Mouse (Mus musculus) 3134 (cell line): ENCODE data around the gene Vps13d.
A peak's percentile ranks its signal among the peaks of the same experiment; 100 is the strongest.

ENCODE experiments used
- DNase-seq: peaks from one replicate; pipeline ENCODE4 v3.0.0-alpha.2; 2011; ENCODE audit warnings: low spot score; ENCODE audit not compliant: insufficient read length; ENCODE audit errors: extremely low read depth

Vps13d gene

DNA sequence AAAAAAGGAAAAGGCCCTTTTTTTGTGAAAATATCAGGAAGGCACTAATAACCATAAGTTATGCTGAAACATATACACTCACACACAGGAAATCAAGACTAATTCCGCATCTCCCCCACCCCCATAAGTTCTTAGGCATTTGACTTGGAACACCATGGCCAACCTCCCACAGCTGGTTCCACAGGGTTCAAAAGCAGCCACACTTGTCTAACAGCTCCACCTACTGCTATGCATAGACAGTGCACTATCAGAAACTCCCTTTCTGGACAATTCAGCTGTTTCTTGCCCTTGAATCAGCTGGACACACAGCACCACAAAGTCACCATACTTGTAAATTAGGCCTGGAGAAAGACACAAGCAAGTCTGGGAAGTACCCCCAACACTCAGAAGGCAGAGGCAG lies 33.6 kb downstream of the Vps13d start:
- DNase-seq = no peak

DNA sequence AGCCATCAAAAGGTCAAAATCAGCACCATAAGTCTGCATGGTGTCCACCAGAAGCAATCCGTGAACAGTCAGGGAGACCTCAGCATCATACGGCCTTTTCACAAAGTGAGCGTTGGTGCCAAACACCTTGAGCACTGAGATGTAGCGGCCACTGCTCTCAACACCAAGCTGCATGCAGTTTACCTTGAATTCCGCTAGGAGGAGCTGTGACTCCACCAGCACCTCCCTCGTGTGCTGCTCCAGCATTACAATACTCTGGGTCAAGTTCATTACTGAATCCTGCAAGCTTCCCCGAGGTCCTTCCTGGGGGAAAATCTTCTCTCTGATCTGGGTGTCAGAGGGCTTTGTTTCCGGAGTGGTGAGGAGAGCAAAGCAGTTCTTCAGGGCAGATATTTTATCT lies 38.8 kb downstream of the Vps13d start:
- DNase-seq = peak; percentile 10

DNA sequence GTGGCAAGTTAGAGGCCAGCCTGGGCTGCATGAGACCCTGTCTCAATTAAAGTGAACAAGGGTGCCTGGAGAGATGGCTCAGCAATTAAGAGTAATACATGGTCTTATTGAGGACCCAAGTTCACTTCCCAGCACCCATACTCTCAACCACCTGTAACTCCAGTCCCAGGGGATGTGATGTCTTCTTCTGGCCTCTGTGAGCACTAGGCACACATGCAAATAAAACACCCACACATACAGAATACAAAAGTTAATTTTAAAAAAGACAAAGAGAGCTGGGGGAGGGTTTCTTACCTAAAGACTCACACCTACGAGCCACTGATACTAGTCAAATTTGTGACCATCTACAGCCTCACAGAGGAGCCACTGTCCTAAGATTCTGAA lies 43.7 kb downstream of the Vps13d start:
- DNase-seq = no peak

DNA sequence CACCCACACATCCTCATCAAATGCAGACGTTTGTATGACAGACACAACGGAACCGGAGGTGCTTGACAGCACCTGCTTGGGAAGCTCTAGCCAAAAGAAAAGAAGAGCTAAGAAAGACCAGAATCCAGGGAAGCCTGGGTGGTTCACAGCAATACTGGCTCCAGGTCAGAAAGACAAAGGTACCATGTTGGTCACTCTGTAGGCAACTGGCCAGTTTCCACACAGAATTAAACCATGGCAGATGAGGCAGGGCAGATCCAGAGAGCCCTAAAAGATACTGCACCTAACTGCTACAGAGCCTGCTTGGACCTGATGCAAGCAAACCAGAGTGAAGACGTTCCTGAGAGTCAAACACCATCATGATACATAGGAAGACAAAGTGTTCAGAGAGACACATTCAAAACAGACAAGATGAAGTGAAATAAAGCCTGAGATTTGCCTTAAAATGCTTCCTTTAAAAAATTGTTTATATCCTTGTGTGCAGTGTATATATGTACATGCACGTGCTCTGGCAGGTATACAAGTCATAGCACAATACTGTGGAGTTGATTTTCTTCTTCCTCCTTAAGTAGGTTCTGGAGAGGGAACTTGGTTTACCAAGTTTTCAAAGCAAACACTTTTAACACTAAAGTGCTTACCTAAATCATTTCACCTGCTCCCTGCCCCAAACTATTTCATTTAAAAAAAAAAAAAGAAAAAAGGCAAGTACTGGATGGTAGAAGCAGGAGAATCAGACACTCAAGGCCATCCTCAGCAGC lies 44.3 kb downstream of the Vps13d start:
- no peak for DNase-seq

DNA sequence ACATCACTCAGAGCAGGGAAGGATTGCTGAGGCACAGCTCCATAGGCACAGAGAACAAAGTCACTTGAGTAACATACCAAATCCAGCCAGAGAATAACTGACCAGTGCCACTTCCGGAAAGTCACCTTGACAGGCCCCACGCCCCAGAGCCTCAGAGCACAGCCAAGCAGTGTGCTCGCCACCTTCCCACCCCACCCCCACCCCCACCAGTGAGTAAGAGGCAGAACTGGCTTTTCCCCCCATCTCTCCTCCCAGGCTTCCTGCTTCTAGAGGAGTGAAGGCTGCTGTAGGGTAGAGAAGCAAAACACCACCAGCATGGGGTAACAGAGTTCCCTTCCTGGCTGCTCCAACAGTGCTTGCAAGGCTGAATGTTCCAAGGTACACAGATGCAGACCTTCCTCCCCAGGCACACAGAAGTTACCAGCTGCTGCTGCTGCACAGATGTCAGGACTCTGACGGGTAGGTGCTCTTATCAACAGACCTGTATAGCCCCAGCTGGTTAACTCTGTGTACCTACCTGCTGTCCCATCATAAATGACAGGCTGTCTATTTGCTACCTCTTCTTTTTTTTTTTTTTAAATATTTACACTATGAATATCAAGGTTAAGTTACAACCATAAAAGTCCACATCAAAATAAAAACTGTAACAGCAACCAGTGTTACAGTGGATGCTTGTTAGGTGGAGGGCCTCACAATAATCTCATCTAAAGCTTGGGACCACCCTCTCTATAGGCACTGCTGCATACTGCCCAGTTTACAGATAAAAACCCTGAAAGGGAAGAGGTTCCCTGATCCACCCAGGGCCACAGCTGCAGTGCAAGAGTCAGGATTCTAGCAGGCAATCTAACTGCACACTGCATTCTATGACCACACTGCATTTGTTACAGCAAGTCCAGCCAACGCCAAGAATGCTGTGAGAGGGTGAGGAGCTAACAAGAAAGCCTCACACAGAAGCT lies 47.5 kb downstream of the Vps13d start:
- no peak for DNase-seq

DNA sequence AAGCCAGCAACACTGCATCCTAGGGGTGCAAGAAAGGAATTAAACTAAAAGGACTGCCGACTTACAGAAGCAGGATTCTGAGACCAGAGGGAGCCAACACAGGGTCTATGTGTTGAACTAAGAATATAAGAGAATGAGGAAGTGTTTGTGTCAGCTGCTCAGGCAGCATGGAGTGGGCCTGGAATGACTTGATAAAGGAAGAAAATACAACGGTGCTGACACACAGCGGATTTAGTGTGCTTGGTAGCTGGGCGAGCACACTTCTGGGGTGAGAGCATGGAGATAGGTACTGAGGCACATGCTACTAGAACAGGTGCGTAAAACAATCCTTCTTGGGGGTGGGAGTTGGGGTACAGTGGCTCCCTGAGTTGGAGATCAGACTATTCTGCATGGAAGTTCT lies 51.3 kb downstream of the Vps13d start:
- no peak for DNase-seq

DNA sequence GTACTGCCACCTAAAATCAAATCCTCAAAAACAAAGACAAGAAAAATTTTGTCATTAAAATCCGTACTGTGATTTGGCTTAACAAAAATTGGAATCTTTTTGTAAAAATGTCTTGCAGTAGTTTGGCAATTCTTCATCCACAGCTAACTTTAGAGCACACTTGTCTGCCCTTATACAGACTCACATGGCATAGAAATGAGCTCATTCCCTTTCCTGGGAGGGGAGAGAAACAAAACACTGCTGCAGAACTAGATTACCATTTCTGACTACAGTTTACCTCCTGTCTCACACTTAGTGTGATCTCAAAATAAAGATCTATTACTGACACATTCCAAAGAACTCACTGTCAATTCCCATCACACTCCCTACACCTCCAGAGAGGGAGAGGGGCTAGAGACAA lies 58.1 kb downstream of the Vps13d start:
- no peak for DNase-seq

DNA sequence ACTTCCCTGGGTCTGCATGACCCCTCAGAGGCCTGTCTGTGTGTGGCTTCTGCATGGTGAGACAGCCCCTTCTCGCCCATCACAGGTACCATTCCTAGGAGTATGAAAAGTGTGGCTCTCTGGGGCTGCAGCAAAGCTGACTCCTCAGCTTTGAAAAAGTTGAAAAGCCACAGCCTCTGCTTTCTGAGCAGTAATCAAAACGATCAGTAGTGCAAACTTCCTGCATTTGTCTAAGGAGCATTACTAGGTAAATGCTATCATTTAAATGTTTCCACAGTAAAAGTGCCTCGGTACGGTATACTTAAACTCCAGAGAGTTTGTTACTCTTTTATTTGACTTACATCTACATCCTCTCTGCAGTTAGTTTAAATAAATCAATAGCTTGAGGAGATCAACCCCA lies 59.3 kb downstream of the Vps13d start:
- DNase-seq = no peak

DNA sequence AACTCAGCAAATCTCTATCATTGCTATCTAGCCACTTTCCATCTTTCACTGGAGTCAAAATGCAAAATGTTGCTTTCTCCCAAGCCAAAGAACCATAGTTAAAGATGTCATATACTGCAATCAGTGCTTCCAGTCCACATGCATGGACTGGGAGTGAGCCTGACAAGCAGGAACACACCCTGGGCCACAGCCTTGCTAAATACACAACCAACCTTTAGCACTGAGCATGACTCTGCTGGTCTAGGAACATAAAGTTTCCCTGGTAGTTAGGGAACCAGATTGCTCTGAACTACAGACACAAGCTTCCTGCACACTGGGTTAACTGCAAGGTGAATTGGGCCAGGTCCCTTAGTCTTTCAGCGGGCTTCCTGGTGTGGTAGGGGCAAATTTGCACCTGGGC lies 64.0 kb downstream of the Vps13d start:
- no peak for DNase-seq

DNA sequence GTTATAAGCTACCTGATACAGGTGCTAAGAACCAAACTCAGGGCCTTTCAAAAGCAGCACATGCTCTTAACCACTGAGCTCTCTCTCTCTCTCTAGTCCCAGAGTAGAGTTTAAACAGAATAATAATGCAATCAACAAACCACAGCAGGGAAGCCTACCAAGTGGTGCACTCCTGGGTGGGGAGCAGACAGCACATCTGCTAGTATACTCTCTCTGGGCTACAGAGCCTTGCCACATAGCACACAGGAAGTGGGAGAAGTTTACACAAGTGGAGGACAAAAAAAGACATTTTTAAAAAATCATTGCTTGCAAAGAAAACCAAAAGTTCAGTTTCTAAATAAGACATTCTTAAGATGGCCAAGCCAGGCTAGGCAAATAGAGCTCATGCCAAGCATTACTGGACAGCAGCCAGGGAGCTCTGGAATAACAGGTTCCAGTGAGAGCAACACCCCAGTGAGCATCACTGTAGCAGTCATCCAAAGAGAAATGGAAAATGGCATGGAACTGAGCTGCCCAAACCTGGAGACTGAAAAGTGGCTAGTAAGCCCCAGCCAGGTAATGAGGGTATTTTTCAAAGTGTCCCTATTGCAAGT lies 64.8 kb downstream of the Vps13d start:
- DNase-seq = no peak

DNA sequence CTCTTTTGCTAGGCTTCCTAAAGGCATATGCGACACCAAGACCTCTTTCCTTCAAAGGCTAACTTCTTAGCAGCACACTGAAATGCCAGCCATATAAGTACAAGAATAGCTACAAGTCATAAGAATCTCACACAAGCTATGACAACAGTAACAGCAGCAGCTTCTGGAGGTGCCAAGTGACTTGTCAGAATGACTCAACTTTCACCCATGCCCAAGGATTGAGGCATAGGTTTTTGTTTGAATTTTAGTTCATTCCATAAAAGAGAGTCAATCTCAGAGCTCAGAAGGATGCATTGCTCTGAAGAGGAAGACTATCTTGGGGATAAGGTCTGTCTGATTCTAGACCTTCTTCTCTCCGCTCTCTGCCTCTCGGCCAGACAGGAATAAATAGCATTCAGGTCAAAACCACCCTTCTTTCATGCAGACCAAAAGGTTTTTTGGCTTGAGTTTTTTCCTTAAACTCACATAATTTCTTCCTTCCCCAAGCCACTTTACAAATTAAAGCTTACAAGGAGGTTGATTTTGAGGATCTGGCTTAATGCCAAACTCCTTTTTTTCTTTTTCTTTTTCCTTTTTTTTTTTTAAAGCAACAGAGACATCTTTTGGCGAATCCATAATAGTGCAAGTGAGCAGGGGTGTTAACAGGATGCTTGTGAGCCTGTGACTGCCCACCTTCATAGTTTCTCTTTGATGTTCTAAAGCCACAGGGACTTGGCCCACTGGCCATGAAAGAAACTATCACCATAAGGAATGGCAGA lies 69.2 kb downstream of the Vps13d start:
- peak; percentile 12 for DNase-seq

DNA sequence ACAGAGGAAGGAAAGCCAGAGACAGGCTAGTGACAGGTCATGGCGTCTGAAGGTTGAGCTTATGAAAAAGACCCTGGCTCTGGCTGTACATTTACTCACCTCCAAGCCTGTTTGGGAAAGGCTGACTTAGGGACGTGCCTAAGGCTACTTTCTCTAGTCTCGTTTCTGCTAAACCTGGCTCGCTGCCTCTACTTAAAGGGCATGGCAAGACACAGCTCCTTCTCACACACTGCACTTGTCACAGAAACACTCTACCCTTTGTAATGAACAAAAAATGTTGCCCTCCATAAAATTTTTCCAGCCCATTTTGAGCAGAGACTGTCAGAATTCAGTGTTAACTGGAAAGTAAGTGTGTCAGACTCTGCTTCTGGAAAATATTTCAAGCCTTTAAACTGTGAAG lies 70.4 kb downstream of the Vps13d start:
- DNase-seq = no peak

DNA sequence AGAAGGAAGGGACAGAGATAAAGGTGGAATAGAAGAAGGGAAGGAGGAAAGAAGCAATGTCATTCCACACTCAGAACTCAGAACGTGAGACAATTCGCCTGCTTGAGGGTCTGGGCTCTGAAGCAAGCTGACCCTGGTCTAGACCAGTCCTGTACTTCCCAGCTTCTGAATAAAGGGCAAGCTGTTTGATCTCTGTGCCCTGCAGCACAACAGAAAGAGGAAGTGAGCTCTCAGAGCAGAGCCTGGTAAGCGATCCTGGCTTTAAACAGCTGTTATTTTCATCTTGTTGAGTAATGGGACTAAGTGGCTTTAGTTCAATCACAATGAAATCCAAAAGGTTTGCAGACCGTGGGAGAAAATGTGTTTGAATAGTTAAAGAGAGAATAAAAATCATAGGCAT lies 83.2 kb downstream of the Vps13d start:
- no peak for DNase-seq

DNA sequence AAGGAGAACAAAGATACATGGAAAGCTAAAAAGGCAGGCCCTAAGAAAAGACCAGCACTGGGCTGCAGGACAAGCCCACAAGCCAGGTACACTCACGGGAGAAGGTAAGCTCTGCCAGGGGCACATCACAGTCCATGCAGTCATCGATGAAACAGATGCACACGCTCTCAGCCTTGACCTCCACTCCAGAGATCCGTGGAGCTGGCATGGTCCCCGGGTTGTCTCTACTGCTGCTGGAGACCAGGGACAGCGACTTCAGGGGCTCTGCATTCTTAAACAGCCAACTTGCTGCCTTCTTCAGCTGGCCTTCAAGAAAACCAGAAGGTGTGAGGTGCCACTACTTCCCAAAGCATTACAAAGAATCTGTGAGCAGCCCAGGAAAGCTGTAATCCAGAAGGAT lies 84.1 kb downstream of the Vps13d start:
- DNase-seq = no peak

DNA sequence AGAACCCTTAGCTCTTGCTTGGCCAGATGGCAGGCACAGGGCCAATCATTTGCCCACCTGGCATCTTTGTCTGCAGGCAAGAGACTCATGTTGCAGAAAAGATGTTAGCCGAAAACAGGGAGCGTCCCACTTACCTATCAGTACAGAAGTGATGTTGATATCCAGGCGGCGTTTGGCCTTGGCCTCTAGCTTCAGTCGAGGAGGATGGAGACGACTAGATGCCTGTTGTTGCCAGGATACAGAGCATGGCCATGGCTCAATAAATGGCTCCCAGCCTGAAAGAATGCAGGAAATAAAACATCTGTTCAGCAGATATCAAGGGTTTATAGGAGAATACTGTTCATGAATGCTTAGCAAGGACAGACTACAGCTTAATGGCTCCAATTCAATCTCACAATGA lies 88.0 kb downstream of the Vps13d start:
- DNase-seq = no peak

DNA sequence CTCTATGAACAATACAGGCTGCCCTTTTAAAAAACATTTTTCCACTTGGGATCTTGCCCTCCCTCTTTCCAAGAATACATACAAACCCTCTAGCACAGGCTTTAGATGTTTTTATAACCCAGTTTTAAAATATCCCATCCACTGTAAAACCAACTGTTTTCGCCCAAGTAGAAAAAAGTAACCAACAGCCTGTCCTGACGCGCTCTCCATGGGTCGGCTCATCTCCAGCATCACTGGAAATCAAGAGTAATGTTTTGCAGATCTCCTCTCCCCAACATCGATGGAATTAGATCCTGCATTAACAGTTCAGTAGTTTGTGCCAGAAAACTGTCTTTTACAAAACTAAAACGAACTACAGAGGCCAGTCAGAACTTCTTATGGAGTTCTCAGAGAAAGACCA lies 89.5 kb downstream of the Vps13d start:
- no peak for DNase-seq

DNA sequence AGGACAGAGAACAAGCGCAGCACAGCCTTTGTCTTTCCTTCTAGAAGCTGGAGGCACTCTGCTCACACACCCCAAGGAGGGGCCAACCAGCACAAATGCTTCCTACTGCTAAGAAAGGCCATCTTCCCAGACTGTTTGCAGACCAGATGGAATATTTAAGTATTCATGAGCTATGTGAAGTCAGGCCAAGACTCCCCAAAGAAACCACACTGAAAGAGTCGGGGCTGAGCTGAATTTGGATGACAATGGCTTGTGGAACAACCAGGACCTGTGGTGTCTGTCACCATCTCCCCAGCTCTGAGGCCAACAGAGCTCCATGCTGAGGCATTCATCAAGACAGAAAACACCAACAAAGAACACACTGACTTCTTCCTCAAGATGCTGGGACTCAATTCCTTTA lies 89.9 kb downstream of the Vps13d start:
- DNase-seq = no peak

DNA sequence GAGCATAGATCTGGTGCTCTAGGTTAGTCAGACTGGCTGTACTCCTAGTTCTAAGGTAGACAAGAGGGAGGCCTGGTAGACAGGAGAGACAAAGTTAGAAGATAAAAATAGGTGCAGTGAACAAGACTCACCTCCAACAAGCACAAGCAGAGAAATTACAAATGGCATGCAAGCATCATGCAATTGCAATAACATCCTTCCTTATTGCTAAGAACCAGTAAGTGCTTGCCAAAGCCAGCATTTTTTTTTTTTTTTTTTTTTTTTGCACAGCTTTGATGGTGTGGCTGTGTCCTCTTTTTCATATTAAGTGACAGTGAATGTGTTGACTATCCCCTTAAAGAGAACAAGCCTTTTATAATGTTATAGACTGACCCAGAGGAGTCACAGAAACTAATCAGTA lies 91.2 kb downstream of the Vps13d start:
- DNase-seq = no peak

DNA sequence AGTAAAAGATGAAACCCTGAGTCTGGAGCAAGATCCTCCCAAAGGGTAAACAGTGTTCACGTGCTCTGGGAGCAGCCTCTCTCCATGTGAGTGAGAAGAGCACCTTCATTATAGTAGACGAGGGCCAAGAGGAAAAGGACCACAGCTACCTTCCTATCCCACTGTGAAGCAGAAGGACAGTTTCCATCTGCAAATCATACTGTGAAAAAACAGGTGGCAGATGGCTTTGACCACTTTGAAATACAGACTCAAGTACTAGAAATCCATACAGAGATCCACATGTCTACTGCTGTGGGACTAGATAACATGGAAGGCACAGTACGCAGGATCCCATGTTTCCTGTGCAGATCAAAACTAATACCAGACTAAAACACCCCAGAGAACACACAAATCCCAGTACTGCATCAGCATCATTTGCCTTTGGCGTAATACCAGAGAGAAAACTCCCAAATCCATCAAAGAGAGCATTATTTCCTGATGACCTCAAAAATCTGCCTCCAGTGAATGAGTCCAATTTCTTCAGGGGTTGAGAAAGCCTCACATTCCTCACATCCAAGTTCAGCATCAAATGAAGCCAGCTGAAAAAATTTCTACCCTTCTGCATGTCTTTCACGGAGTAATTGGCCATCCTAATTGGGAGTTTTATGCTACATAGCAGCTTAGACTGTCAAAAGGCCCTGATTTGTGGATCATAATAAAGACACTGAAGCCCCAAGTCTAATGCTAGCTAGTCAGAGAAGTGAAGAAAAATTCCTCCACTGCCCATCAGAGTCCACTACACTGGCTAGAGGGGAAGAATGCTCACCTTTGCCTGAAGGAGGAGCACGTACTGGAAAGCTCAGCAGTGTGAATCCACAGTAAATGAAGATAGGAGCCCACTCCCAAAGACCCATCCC lies 92.7 kb downstream of the Vps13d start:
- no peak for DNase-seq

DNA sequence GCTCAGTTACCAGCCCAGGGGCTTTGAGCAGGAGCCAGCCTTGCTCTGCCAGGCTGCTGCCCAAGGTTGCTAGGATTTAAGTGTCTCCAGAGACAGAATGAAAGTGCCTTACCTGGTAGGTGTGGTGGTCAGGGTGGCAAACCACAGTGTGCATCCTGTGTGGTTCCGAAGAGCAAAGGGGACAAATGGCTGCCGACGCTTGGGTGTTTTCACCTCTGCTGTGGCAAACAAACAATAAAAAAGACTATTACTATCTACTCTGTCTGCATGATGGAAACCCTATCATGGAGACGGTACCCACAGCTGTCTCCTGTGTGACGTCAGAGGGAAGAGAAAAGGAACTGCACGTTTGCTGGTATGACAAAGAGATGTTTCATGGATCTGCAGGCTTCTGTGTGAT lies 95.0 kb downstream of the Vps13d start:
- no peak for DNase-seq
